Mouse (Mus musculus): ENCODE results near the gene Clba1.

- no peak for TF ChIP-seq CTCF (conservative IDR thresholded peaks at IDR 0.05; ENCODE audit: insufficient read depth, insufficient read length, low read depth, low read length)
- no peak for TF ChIP-seq POLR2A (IDR thresholded peaks at IDR 0.05; ENCODE audit: low read depth, low read length)
These were observed 21.8 kb downstream of the Clba1 start for GRCm38 (mm10) chr12:112830570-112830969.
